Mouse (Mus musculus): ENCODE data around the gene Pex19.

The Pex19 gene

DNA sequence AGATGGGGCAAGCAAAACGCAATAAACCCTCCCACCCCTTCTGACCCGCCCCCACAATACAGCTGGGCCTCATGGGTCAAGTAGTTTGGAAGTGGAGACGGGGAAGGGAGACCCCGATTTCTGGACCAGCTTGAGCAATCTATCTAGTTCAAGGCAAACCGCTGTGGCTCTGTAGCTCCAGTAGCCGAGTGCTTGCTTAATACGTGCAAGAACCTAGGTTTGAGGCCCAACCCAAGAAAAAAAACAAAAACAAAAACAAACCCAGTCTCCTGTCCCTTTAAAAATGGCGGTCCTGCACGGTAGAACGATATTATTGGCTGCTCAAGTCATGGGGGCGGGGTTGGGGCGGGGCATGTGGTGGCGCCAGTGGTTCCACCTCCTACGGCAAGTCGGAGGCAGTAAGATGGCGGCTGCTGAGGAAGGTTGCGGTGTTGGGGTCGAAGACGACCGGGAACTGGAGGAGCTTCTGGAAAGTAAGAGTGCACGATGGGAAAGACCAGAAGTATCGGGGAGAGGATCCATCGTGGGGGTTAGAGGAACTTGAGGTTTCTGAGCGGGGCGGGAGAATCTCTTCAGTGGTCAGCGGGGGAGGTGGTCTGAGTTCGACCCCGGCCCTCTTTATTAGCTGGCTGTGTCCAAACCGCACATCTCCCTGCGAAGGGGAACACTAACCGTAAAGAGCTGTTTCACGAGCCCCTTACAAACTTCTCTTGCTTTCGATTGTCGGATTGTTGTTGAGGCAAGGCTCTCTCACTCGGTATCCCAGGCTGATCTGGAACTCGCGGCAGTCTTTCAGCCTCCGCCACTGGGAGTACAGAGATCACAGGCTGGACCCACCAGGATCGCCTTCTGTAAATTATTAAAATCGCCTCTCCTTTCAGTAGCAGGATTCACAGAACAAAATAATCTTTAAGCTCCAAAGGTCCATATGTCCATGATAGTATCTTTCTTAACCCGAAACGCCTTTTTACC lies at the start of gene Pex19:
Gene Pex19, plus strand, starts transcription at position 380 of the 972 bp plus-strand sequence.
- peak; percentile 64 to 67 for DNase-seq (ENCODE audit: low spot score in 2 of 2)

DNA sequence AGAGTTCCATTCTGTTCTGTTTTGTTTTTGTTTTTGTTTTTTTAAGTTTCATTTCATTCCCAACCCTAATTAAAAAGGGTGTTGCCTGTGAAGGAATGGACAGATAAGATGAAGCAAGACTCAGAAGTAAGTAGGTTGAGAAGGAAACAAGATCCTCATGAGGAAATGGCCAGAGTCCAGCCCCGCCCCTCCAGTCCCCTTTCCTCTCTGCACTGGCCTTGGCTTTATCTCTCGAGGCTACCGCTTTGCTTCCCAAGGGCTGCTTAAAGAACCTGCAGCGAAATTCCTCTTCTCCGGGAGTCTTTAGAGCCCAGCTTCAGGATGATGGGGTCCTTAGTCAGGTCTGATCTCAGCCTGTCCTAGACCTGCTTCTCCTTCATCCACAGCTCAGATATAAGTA lies 48.6 kb upstream of the Pex19 start:
- no peak for DNase-seq (ENCODE audit: low spot score in 2 of 2)

DNA sequence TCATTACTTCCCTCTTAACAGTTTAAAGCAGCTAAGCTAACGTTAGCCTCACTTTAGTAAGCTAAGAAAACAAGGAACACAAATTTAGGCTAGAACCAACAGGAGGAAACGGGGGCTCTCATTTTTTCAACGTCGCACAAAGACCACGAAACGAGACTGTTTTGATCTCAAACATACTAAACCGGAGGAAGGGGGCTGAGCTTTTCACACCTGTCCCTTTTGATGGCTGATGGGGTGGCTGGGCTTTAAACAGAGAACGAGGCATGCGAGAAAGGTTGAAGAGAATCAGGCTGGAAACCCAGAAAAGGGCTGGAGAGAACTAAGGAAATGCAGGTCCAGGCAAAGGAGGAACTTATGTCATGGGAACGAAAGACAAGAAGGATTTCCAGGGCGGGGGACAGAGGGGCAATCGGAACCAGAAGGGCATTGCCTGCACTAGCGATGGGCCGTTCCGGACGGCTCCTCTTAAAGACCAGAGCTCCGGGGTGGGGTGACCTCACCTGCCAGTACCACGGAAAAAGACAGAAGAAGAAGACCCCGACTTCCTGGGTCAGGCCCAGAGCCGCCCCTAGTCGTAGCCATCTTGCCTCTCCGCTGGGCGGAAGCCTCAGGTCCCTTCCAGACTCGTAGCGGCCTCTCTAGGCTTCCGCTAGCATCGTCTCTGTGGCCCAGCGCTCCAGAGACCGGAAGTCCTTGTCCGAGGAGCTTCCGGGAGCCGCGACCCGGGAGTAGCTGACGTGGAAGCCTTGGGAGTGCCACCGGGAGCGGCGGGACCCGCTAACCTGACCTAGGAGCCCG lies 44.3 kb upstream of the Pex19 start, which contains the start of the genes Copa and Ncstn:
Gene Copa, plus strand, starts transcription at position 429 of the 798 bp plus-strand sequence.
Gene Ncstn, minus strand, starts transcription at position 695 of the 798 bp plus-strand sequence.
- DNase-seq (ENCODE audit: low spot score in 2 of 2): peak; percentile 91 to 92

DNA sequence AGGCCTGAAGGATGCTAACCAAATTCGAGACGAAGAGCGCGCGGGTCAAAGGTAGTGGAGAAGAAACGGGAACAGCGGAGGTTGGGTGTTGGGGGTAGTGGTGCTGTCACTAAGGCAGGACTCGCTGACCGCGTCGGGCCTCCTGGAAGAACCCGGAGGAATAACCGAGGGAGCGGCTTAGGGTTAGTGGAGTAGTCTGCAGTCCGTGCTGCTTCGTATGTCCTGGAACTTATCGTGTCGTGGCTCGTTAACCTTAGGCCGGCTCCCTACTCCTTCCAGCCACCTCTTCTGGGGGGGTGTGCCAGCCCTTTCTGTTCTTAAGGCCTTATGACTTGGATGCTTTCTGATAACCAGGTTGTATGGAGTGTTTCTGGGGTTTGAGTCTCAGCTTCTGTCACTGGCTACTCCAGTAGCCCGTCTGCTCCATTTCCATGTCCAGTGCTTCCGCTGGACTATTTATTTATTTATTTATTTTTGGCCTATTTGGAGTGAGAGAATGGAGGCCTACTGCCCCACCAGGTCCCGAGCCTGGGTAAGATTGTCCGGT lies 43.6 kb upstream of the Pex19 start:
- DNase-seq (ENCODE audit: low spot score in 2 of 2): no peak

DNA sequence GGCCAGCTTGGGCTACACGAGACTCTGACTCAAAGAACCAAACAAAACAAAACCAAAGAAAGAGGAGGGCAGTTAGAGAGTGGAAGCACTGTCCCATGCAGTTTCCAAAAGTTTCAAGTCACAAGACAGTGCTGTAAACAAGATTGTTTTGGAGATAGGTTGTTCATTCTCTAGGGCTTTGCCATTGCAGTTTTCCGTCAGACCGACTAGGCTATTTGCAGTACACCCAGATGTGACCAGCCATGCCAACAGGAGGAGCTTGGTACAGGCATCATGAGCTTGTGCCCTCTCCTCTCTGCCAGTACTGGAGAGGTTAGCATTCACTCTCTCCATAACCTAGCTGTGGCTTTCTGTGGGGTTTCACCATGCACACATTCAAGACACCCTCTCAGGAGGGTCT lies 33.0 kb upstream of the Pex19 start:
- DNase-seq (ENCODE audit: low spot score in 2 of 2): no peak

DNA sequence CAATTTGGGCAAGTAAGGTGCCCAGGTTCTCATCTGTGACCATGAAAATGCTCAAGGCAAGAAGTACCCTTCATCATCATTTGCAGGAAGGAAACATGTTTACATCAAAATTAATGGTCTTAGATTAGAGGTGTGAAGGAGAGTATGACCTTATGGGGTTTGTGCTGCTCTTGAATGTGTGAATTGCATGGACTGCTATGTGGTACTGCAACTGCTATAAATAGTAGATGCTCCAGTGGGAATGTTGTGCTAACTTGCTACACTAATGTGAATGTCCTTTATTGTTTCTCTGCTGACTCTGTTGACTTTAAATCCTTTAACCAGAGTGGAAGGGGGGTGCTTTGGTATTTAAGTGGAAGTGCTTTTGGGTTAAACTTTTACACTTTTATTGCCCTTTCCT lies 32.3 kb upstream of the Pex19 start:
- no peak for DNase-seq (ENCODE audit: low spot score in 2 of 2)

DNA sequence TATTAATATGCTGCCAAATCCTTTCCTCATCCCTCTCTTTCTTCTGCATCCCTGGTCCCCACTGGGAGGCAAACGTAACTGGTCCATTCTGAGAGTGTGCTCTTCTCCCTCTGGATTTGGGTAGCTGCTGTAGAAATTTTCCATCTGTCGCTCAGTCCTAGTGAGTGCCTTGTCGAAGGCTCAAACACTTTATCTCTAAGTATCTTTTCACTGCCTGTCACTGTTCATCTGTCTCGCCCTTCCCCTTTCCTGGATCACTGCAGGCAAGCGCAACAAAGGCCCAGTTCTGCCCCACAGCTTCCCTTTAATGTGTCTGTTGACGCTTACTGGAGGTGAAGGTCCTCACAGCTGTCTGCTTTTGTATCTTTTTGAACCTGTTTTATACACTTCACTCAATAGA lies 31.4 kb upstream of the Pex19 start:
- DNase-seq (ENCODE audit: low spot score in 2 of 2): no peak

DNA sequence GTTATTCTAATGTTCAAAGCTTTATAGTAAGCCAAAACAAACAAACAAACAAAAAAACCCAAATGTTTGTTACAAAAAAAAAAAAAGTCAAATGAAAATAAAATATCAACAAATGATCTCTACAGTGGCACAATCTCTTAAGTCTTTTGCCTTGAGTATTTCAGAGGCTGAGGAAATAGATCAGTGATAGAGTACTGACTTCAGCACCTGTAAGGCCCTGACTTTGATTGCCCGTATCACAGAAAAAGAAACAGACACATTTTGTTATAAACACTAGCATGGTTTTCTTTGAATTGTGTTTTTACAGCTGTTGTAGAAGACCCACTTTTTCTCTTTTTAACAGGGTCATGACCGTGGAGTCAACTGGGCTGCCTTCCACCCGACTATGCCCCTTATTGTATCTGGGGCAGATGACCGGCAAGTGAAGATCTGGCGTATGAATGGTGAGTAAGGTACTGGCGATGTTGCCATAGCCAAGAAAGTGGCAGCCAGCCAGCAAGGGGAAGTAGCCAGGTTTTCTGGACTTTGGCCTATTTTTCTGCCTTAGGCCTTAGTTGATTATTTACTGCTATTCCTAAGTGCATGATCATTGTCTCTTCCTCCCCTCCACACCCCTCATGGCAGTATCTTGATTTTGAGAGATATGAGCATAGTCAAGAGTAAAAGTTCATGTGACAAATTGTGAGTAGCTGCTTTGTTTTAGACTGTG lies 27.1 kb upstream of the Pex19 start:
- no peak for DNase-seq (ENCODE audit: low spot score in 2 of 2)

DNA sequence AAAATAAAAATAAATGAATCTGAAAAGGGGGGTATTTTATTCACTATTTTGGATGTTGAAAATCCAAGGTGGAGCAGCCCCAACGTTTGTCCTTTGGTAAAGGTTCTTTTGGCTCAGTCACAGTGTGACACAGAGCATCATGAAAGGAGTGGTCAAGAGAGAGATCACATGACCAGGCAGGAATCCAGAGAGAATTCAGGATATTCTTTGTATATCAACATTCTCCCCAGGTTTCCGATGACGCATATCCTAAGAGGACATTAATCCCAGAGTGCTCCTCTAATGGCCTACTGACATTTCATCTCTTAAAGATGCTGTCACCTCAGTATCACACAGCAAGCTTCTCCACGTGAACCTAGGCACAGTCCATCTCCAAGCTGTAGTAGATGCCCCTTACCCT lies 22.9 kb upstream of the Pex19 start:
- no peak for DNase-seq (ENCODE audit: low spot score in 2 of 2)

DNA sequence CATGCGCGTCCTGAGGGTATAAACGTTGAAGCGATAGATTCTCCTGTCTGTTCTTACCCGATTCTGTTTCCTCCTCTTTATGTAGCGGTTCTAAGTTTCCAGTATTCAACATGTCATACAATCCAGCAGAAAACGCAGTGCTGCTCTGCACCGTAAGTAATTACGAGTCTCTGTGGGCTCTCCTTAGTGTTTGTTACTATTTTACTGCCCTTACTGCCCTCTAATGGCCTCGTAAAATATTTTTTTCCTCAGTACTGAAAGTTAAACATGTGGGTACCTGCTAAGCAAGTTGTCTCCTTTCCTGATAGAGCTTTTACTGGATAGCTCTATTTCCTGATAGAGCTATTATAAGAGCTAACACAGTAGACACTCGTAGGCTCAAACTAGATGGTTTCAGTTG lies 21.5 kb upstream of the Pex19 start:
- no peak for DNase-seq (ENCODE audit: low spot score in 2 of 2)

DNA sequence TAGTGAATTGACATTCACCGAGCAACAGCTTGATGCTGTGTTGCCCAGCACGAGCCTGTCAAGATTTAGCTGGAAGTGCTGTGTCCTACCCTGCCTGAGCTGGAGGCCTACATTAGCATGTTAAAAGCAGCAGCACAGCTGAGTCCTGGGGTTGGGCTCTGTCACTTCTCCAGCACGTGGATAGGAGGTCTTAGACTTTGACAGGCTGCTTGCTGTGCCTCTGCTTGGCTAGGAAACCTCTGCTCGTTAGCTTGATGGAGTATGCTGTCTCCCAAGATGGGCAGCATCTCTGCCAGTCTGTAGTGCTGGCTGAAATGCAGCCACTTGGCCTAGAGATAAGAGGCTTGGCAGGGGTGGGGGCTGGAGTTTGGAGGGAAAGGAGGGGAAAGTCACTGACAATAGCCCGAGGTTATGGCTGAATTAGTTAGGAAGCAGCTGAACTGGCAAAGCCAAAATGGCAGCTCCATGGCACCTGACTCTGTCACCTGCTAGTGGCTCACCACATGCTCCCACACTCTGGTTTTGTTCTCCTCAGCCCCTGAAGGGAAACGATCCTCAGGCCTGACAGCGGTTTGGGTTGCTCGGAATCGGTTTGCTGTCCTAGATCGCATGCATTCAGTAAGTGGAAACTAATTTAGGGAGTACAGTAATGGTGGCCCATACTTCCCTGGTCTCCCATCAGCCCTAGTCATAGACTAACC lies 18.6 kb upstream of the Pex19 start:
- no peak for DNase-seq (ENCODE audit: low spot score in 2 of 2)

DNA sequence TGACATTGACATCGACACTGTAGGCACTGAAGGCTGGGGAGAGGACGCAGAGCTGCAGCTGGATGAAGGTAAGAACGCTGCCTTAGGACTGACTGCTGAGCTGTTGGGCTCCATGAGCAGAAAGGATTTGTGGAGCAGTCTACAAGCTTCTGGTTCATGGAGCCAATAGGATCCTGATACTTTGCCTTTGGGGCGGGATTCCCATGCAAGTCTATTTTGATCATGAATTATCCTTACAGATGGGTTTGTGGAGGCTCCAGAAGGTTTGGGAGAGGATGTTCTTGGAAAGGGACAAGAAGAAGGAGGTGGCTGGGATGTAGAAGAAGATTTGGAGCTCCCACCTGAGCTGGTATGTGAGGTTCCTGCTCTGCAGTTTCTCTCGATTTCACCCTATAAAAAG lies 9.6 kb upstream of the Pex19 start:
- DNase-seq (ENCODE audit: low spot score in 2 of 2): no peak

DNA sequence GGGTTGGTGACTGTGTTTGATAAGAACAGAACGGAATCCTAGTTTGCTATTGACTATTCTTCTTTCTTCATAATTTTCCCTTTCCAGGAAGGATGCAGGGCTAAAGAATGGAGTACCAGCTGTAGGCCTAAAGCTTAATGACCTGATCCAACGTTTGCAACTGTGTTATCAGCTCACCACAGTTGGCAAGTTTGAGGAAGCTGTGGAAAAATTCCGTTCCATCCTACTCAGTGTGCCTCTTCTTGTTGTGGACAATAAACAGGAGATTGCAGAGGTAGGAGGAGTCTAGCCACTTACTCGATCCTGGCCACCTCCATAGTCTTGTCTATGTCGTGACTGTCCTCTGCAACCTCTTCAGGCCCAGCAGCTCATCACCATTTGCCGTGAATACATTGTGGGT lies 7.5 kb upstream of the Pex19 start:
- DNase-seq (ENCODE audit: low spot score in 2 of 2): no peak

DNA sequence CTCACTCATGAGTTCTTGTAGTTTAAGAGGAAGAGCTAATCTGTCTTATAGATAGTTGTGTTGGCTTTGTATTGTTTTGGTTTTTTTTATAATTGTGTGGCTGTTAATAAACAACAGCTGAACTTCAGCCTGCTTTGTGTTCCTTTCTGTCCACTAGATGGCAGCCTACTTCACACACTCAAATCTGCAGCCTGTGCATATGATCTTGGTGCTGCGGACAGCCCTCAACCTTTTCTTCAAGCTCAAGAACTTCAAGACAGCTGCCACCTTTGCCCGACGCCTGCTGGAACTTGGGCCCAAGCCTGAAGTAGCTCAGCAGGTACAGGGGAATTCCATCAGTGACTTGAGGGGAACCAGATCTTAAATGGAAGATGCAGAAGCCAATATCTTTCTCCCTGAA lies 6.8 kb upstream of the Pex19 start:
- DNase-seq (ENCODE audit: low spot score in 2 of 2): peak in 1 of 2 experiments; percentile 14

DNA sequence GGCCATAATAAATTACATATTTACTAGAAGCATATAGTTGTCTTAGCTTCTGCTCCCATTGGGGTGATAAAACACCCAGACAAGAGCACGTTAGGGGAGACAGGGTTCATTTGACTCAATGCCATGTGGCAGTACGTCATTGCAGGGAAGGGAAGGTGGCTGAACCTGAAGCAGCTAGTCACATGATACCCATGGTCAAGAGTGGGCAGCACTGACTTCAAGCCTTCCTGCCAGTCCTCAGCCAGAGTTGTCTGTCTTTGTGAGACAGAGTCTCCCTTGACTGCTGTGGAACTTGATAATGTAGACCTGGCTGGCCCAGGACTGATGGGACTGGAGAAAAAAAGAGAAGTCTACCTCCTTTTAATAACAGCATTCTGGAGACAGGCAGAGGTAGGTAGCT lies 3.9 kb upstream of the Pex19 start:
- no peak for DNase-seq (ENCODE audit: low spot score in 2 of 2)

DNA sequence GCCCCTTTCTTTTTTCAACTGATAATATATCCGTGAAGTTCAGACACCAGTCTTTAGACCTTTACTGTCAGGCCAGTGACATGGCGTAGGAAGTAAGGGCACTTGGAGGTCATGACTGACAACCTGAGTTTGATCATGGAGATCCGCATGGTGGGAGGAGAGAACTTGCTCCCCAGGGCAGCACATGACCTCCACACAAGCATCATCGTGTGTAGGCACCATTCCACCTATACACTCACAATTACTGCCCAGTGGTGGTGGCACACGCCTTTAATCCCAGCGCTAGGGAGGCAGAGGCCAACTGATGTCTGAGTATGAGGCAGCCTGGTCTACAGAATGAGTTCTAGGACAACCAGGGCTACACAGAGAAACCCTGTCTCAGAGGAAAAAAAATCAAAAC lies 2.0 kb upstream of the Pex19 start:
- DNase-seq (ENCODE audit: low spot score in 2 of 2): no peak

DNA sequence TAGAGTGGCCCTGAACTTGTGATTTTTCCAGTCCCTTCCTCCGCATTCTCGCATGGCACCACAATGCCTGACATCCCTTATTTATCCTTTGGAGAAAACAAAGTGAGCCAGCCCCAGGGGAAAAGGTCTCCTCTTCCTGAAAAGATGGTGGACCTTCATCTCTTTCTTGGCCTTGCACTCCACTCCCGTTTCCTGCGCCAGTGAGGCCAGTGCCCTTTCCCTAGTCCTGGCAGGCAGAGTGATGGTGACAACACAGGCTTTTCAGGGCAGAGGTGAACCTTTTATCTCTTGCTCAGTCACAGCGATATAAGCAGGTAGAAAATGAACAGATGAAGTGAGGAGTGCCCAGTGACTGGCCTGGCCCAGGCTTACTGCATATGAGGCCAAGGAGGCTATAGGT lies 932 bp downstream of the Pex19 start:
- DNase-seq (ENCODE audit: low spot score in 2 of 2): no peak

DNA sequence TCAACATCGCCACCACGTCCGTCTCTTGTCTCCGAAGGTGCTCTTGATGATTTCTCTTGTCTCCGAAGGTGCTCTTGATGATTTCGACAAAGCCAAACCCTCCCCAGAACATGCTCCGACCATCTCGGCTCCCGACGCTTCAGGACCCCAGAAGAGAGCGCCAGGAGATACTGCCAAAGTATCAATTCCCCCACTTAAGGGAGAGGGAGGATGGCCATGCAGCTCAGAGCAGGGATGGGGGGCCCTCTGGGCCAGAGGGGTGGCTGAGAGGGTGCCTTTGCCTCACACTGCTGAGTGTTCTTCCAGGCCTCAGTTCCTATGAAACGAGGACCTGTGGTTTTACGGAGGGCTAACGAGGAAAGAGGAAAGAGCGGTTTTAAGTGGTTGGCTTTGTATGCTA lies 2.0 kb downstream of the Pex19 start:
- no peak for DNase-seq (ENCODE audit: low spot score in 2 of 2)

DNA sequence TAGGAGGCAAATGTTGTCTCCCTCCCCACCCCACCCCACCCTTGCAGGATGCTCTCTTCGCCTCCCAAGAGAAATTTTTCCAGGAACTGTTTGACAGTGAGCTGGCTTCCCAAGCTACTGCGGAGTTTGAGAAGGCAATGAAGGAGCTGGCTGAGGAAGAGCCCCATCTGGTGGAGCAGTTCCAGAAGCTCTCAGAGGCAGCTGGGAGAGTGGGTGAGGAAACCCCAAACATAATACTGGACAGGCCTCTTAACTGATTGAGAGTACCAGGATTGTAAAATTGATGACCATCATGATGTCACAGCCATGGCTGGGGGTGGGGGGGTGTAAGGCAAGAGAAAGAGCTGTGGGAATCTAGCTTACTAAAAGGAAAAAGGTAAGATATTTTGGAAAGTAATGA lies 2.6 kb downstream of the Pex19 start:
- DNase-seq (ENCODE audit: low spot score in 2 of 2): no peak

DNA sequence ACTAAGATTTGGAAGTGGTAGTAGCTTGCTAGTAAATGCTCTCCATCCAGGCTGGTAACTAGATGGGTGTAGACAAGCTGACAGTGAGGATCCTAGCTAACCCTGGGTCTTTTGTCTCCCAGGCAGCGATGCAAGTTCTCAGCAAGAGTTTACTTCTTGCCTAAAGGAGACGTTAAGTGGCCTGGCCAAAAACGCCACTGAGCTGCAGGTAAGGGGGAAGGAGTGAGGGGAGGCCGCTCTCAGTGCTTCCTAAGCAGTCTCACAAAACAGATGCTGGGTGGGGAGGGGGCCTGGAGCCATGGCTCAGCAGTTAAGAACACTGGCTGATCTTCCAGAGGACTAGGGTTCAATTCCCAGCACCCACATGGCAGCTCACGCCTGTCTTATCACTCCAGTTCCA lies 3.2 kb downstream of the Pex19 start:
- DNase-seq (ENCODE audit: low spot score in 2 of 2): no peak

DNA sequence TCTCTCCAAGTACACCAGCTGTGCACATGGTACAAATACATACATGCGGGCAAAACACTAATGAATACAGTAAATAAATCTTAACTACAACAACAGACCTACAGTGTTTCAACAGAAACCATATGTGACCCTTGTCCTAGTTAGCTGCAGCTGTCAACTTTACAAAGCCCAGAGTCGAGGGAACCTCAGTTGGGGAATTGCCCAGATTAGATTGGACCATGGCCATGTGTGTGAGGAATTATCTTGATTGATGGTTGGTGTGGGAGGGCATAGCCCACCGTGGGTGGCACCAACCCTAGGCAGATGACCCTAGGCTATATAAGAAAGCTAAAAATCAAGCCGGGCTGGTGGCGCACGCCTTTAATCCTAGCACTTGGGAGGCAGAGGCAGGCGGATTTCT lies 5.8 kb downstream of the Pex19 start:
- no peak for DNase-seq (ENCODE audit: low spot score in 2 of 2)
